Mouse (Mus musculus) kidney, embryonic 14.5 days (tissue): ENCODE measurements around the gene H2al1b. TPM values are rescaled to one million over a fixed set of nuclear protein-coding genes. Genes with fewer than 3 reads are reported as not detected.
"Not testable (repeated sequence)": the region's sequence is repeated elsewhere in the genome, so short reads cannot be mapped to it uniquely, and the experiment has no call there.

ENCODE experiments used
- ATAC-seq: fragments of 200-750 bp; cut with Nextera tagmentation; 2 replicates; pipeline ENCODE4 v1.8.0; 2017; ENCODE audit warnings: moderate number of reproducible peaks, mild to moderate bottlenecking, moderate TSS enrichment, moderate library complexity; ENCODE audit not compliant: low FRiP score, low TSS enrichment
- H3K27ac ChIP-seq: fragments of 300-500 bp; sonication (generic); 2 replicates; pipeline ENCODE4 v1.5.1; 2014; ENCODE audit warnings: low read depth, mild to moderate bottlenecking, low read length, moderate library complexity, mixed read lengths
- H3K27me3 ChIP-seq: fragments of 300-500 bp; sonication (generic); 2 replicates; pipeline ENCODE4 v1.6.1; 2014; ENCODE audit warnings: mild to moderate bottlenecking, low read length; ENCODE audit not compliant: control insufficient read depth, insufficient read depth
- H3K36me3 ChIP-seq: fragments of 300-500 bp; sonication (generic); 2 replicates; pipeline ENCODE4 v1.6.1; 2014; ENCODE audit warnings: low read length, mixed read lengths; ENCODE audit not compliant: control insufficient read depth, insufficient read depth
- H3K4me1 ChIP-seq: fragments of 300-500 bp; sonication (generic); 2 replicates; pipeline ENCODE4 v1.6.1; 2014; ENCODE audit warnings: low read length, mixed read lengths; ENCODE audit not compliant: control insufficient read depth, insufficient read depth
- H3K4me2 ChIP-seq: fragments of 300-500 bp; sonication (generic); replicated peaks from 2 replicates; pipeline ENCODE4 v1.6.1; 2014; ENCODE audit warnings: low read depth, mild to moderate bottlenecking, low read length
- H3K4me3 ChIP-seq: fragments of 300-500 bp; sonication (generic); 2 replicates; pipeline ENCODE4 v1.5.1; 2014; ENCODE audit warnings: mild to moderate bottlenecking, low read length
- H3K9ac ChIP-seq: fragments of 300-500 bp; sonication (generic); 2 replicates; pipeline ENCODE4 v1.6.1; 2014; ENCODE audit warnings: low read depth, mild to moderate bottlenecking, low read length, moderate library complexity
- H3K9me3 ChIP-seq: fragments of 300-500 bp; sonication (generic); 2 replicates; pipeline ENCODE4 v1.6.1; 2016; ENCODE audit warnings: low read length; ENCODE audit not compliant: control insufficient read depth
- WGBS: fragments of 180-500 bp; shearing (Covaris S2); extraction: QIAGEN DNeasy Blood & Tissue Kit; methylation state at CpG from one replicate; pipeline ENCODE4 v1.1.7; 2014; 5-methylcytosine and 5-hydroxymethylcytosine counted together
- polyA plus RNA-seq: library from polyadenylated mRNA; unstranded; fragments of >200 nt; fragmentation: Nextera tagmentation; extraction: Ambion mirVana; gene quantifications from 2 replicates; pipeline ENCODE4 v1.2.1, GENCODE M21; 2014

Gene H2al1b
- polyA plus RNA-seq, 1 experiment from 2014 or later = not detected

DNA sequence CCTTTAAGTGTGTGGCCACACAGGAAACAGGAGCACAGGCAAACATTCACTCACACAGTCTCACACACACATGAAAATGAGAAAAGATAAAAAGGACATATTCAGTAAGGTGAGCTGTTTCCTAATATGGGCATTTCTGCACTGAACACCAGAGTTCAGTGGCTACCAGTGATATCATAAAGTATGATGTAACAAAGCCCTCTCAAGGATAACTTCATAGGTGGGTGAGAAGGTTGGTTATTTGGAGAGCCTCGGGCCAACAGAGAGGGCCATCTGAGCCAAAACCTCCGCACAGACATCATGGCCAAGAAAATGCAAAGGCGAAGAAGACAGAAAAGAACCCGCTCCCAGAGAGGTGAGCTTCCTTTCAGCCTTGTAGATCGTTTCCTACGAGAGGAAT, 19.0 kb downstream of the H2al1b start, which contains the start of gene H2al1h:
H2al1h (plus strand) TSS at position 301 of the 400 bp plus-strand sequence.
- not testable (repeated sequence) for H3K36me3 ChIP-seq, H3K4me3 ChIP-seq, H3K4me1 ChIP-seq, H3K9me3 ChIP-seq, H3K9ac ChIP-seq, H3K27me3 ChIP-seq, H3K27ac ChIP-seq, ATAC-seq, H3K4me2 ChIP-seq
- no CpG with 5 or more reads among the region's 6 CpGs for whole genome bisulfite sequencing

- H3K27ac ChIP-seq, H3K9ac ChIP-seq, H3K36me3 ChIP-seq, H3K4me2 ChIP-seq, ATAC-seq, H3K27me3 ChIP-seq, H3K9me3 ChIP-seq, H3K4me3 ChIP-seq, H3K4me1 ChIP-seq: not testable (repeated sequence)
- WGBS = 83% methylated on average over 3 of the region's 5 CpGs
These were observed 22.1 kb downstream of the H2al1b start, which contains the start of gene H2al1i for GRCm38 (mm10) chrX:11324359-11324758. TSS of gene H2al1i (plus strand) at chrX:11324659.

DNA sequence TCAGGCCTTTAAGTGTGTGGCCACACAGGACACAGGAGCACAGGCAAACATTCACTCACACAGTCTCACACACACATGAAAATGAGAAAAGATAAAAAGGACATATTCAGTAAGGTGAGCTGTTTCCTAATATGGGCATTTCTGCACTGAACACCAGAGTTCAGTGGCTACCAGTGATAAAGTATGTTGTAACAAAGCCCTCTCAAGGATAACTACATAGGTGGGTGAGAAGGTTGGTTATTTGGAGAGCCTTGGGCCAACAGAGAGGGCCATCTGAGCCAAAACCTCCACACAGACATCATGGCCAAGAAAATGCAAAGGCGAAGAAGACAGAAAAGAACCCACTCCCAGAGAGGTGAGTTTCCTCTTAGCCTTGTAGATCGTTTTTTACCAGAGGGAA, 25.3 kb downstream of the H2al1b start, which contains the start of gene H2al1j:
H2al1j (plus strand) TSS at position 301 of the 400 bp plus-strand sequence.
- ATAC-seq, H3K4me3 ChIP-seq, H3K36me3 ChIP-seq, H3K9ac ChIP-seq, H3K4me1 ChIP-seq, H3K27me3 ChIP-seq, H3K9me3 ChIP-seq, H3K4me2 ChIP-seq, H3K27ac ChIP-seq: not testable (repeated sequence)
- 93% methylated on average over 2 of the region's 2 CpGs for whole genome bisulfite sequencing

GRCm38 (mm10) chrX:11345762-11346161, 43.5 kb downstream of the H2al1b start:
- Histone ChIP-seq H3K27ac (no peak overlapping the region), H3K9me3 (no peaks in the 10 kb centered on the region), H3K4me1 (no peaks in the 10 kb centered on the region), H3K4me3 (no peak overlapping the region), H3K36me3 (no peaks in the 10 kb centered on the region), H3K9ac (no peak overlapping the region), H3K4me2 (no peak overlapping the region), H3K27me3 (no peaks in the 10 kb centered on the region)
- no peak for ATAC-seq
- WGBS = 73% methylated on average over 9 of the region's 9 CpGs

GRCm38 (mm10) chrX:11346756-11347155, 44.5 kb downstream of the H2al1b start:
- Histone ChIP-seq H3K9me3 (no peaks in the 10 kb centered on the region), H3K36me3 (no peaks in the 10 kb centered on the region), H3K9ac (no peak overlapping the region), H3K4me1 (no peaks in the 10 kb centered on the region), H3K4me2 (no peak overlapping the region), H3K4me3 (no peak overlapping the region), H3K27me3 (no peaks in the 10 kb centered on the region), H3K27ac (no peak overlapping the region)
- 93% methylated on average over 3 of the region's 3 CpGs for WGBS
- ATAC-seq = no peak

Other genes with a start within 250 kb of the H2al1b start
- gene H2al1a, start 3.2 kb upstream of the H2al1b start, polyA plus RNA-seq = not detected in 2 replicates
- not detected in 2 replicates for gene H2al1c, start 3.2 kb downstream of the H2al1b start, polyA plus RNA-seq
- gene H2al1d, start 6.4 kb downstream of the H2al1b start, polyA plus RNA-seq = not detected in 2 replicates
- not detected in 2 replicates for gene H2al1e, start 9.5 kb downstream of the H2al1b start, polyA plus RNA-seq
- gene H2al1f, start 12.7 kb downstream of the H2al1b start, polyA plus RNA-seq = not detected in 2 replicates
- gene H2al1g, start 15.8 kb downstream of the H2al1b start, polyA plus RNA-seq = not detected in 2 replicates
- gene H2al1h, start 19.1 kb downstream of the H2al1b start, polyA plus RNA-seq = not detected in 2 replicates
- gene H2al1i, start 22.2 kb downstream of the H2al1b start, polyA plus RNA-seq = not detected in 2 replicates
- gene H2al1j, start 25.4 kb downstream of the H2al1b start, polyA plus RNA-seq = not detected in 2 replicates